Mouse (Mus musculus): ENCODE results near the gene Nim1k.

GRCm38 (mm10) chr13:119723368-119723767 lies 32.3 kb downstream of the Nim1k start:
- TF ChIP-seq EP300 (IDR thresholded peaks at IDR 0.05; ENCODE audit: low read depth) (no peak), CTCF (IDR thresholded peaks at IDR 0.05; ENCODE audit: low read depth) (no peak)

Data from liver, postnatal 0 days (tissue).